Mouse (Mus musculus): Measurements from ENCODE around the gene Snta1. TPM values are rescaled to one million over a fixed set of nuclear protein-coding genes. Genes with fewer than 3 reads are reported as not detected.

The Snta1 gene
- polyA plus RNA-seq, 1 experiment from 2014 or later = 9.2 TPM

GRCm38 (mm10) chr2:154398267-154398666 is 9.6 kb downstream of the Snta1 start:
- no peaks in the 10 kb centered on the region for H3K9me3 ChIP-seq
- no peak overlapping the region for H3K9ac ChIP-seq
- H3K36me3 ChIP-seq = no peaks in the 10 kb centered on the region
- H3K4me3 ChIP-seq = no peak overlapping the region
- no peak overlapping the region for H3K27ac ChIP-seq
- no peak for ATAC-seq (ENCODE audit: insufficient number of reproducible peaks, insufficient read depth, low FRiP score, low TSS enrichment)
- H3K4me2 ChIP-seq (replicated peaks) = no peak overlapping the region
- peaks cover 7% of the 10 kb centered on the region for H3K4me1 ChIP-seq
- H3K27me3 ChIP-seq = no peaks in the 10 kb centered on the region
- WGBS = 82% methylated on average over 7 of the region's 7 CpGs

GRCm38 (mm10) chr2:154396529-154396928 is 11.4 kb downstream of the Snta1 start:
- no peaks in the 10 kb centered on the region for H3K9me3 ChIP-seq
- no peak overlapping the region for H3K4me2 ChIP-seq (replicated peaks)
- H3K9ac ChIP-seq = no peak overlapping the region
- no peaks in the 10 kb centered on the region for H3K27me3 ChIP-seq
- H3K4me3 ChIP-seq = no peak overlapping the region
- no peak overlapping the region for H3K27ac ChIP-seq
- no peaks in the 10 kb centered on the region for H3K4me1 ChIP-seq
- ATAC-seq (ENCODE audit: insufficient number of reproducible peaks, insufficient read depth, low FRiP score, low TSS enrichment) = no peak
- 76% methylated on average over 2 of the region's 2 CpGs for WGBS
- H3K36me3 ChIP-seq = no peaks in the 10 kb centered on the region

- Histone ChIP-seq H3K27me3 (no peaks in the 10 kb centered on the region), H3K36me3 (no peaks in the 10 kb centered on the region), H3K4me1 (no peaks in the 10 kb centered on the region), H3K4me2 (replicated peaks) (no peak overlapping the region), H3K4me3 (no peak overlapping the region), H3K9ac (no peak overlapping the region), H3K9me3 (no peaks in the 10 kb centered on the region), H3K27ac (no peak overlapping the region)
- 74% methylated on average over 3 of the region's 3 CpGs for WGBS
- no peak for ATAC-seq (ENCODE audit: insufficient number of reproducible peaks, insufficient read depth, low FRiP score, low TSS enrichment)
These were observed 13.3 kb downstream of the Snta1 start for GRCm38 (mm10) chr2:154394602-154395001.

- Histone ChIP-seq H3K27me3 (no peaks in the 10 kb centered on the region), H3K4me2 (replicated peaks) (no peak overlapping the region), H3K36me3 (no peaks in the 10 kb centered on the region), H3K9me3 (no peaks in the 10 kb centered on the region), H3K9ac (no peak overlapping the region), H3K27ac (no peak overlapping the region), H3K4me3 (no peak overlapping the region), H3K4me1 (no peaks in the 10 kb centered on the region)
- WGBS = 81% methylated on average over 11 of the region's 11 CpGs
- ATAC-seq (ENCODE audit: insufficient number of reproducible peaks, insufficient read depth, low FRiP score, low TSS enrichment) = peak; percentile 41; the same call in 1 of the 2 replicates
These were observed 17.5 kb downstream of the Snta1 start for GRCm38 (mm10) chr2:154390180-154390964.

DNA sequence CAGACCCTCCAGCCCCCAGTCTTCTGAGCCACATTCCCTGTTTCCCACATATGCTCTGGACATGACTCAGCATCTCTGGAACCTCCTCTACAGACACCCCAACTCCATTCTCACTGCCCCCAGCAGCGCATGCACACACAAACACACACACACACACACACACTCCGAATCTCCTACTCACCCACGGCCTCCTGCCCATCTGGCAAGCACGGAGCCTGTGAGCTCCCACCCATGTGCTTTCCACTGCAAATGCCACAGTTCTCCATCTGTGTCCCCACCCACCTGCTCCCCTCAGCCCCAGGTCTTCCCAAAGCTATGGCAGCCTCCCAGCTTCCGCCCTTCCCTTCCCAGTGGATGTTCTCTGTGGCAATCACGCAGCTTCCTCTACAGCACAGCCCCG is 28.8 kb downstream of the Snta1 start:
- Histone ChIP-seq H3K4me1 (no peaks in the 10 kb centered on the region), H3K9me3 (no peaks in the 10 kb centered on the region)
- 85% methylated on average over 7 of the region's 7 CpGs for WGBS

GRCm38 (mm10) chr2:154374807-154375601 is 32.9 kb downstream of the Snta1 start:
- no peak for ATAC-seq (ENCODE audit: insufficient number of reproducible peaks, insufficient read depth, low FRiP score, low TSS enrichment)
- no peak overlapping the region for H3K27ac ChIP-seq
- 73% methylated on average over 6 of the region's 6 CpGs for WGBS
- no peak overlapping the region for H3K4me2 ChIP-seq (replicated peaks)
- H3K4me3 ChIP-seq = no peak overlapping the region
- 0 out of 2 replicates have a peak, but pooled peaks cover 3% of the 10 kb centered on the region for H3K4me1 ChIP-seq
- no peaks in the 10 kb centered on the region for H3K9me3 ChIP-seq
- no peaks in the 10 kb centered on the region for H3K27me3 ChIP-seq
- no peak overlapping the region for H3K9ac ChIP-seq
- no peaks in the 10 kb centered on the region for H3K36me3 ChIP-seq

More for the DNA sequence above, 28.8 kb downstream of the Snta1 start:
- Histone ChIP-seq H3K36me3 (no peaks in the 10 kb centered on the region), H3K27ac (no peak overlapping the region), H3K9ac (no peak overlapping the region), H3K4me2 (replicated peaks) (no peak overlapping the region), H3K27me3 (no peaks in the 10 kb centered on the region), H3K4me3 (no peak overlapping the region)
- ATAC-seq (ENCODE audit: insufficient number of reproducible peaks, insufficient read depth, low FRiP score, low TSS enrichment) = no peak

GRCm38 (mm10) chr2:154373961-154374632 is 33.8 kb downstream of the Snta1 start:
- H3K27ac ChIP-seq = no peak overlapping the region

DNA sequence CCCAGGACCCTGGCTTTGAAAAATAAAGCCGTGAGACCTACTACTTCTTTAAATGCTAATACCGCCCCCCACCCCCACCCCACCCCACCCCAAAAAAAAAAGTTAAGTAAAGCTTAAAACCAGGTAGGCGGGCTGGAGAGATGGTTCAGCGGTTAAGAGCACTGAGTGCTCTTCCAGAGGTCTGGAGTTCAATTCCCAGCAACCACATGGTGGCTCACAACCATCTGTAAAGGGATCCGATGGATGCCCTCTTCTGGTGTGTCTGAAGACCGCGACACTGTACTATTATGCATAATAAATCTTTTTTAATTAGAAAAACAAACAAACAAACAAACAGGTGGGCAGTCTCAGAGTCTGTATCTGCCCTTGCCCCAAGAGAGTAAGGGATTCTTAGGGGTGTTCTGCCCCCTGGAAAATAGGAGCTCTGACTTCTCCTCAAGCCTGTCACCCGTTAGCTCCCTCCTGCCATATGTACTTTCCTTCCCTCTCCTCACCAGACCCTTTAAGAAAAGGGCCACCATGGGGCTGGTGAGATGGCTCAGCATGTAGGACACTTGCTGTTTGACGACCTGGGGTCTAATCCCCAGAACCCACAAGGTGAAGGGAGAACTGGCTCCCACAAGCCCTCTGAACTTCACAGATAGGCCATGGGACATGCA is 34.9 kb downstream of the Snta1 start, which contains the start of gene Cdk5rap1:
TSS of gene Cdk5rap1 (minus strand) at position 169 of the 659 bp plus-strand sequence.
- H3K27ac ChIP-seq = peak within 1 kb of the TSS; percentile 85
- peak within 1 kb of the TSS; percentile 88 for H3K9ac ChIP-seq
- H3K4me3 ChIP-seq = peak within 1 kb of the TSS; percentile 87
- no peak for ATAC-seq (ENCODE audit: insufficient number of reproducible peaks, insufficient read depth, low FRiP score, low TSS enrichment)
- peak within 1 kb of the TSS; percentile 59 for H3K4me2 ChIP-seq (replicated peaks)
- no peaks in the 10 kb centered on the region for H3K9me3 ChIP-seq
- 12% methylated on average over 9 of the region's 9 CpGs for WGBS
- no peaks in the 10 kb centered on the region for H3K27me3 ChIP-seq
- H3K36me3 ChIP-seq = no peaks in the 10 kb centered on the region
- H3K4me1 ChIP-seq = 0 out of 2 replicates have a peak, but pooled peaks cover 3% of the 10 kb centered on the region

More at GRCm38 (mm10) chr2:154373961-154374632, 33.8 kb downstream of the Snta1 start:
- Histone ChIP-seq H3K4me2 (replicated peaks) (no peak overlapping the region), H3K4me1 (0 out of 2 replicates have a peak, but pooled peaks cover 3% of the 10 kb centered on the region), H3K9ac (no peak overlapping the region), H3K9me3 (no peaks in the 10 kb centered on the region), H3K36me3 (no peaks in the 10 kb centered on the region), H3K4me3 (no peak overlapping the region), H3K27me3 (no peaks in the 10 kb centered on the region)
- WGBS = 58% methylated on average over 6 of the region's 6 CpGs
- ATAC-seq (ENCODE audit: insufficient number of reproducible peaks, insufficient read depth, low FRiP score, low TSS enrichment) = no peak

- under 1% methylated on average over 42 of the region's 42 CpGs for WGBS
These were observed 35.6 kb downstream of the Snta1 start for GRCm38 (mm10) chr2:154372151-154372829.

DNA sequence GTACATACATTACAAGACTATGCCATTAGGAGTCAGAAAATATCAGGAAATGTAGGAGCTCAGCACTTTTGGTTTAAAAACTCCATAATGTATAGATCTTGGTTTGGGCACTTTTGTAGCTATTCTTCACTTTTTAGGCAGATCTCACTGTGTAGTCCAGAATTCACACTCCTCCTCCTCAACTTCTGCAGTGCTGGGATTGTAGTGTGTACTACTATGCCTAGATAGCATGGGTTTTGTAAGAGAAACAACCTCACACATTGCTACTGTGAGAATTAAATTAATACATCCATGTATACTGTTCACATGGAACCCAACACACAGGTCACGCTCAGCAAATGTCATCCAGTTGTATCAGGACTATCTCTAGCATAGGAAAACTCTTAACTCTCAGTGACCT is 40.4 kb downstream of the Snta1 start:
- Histone ChIP-seq H3K27ac (no peak overlapping the region), H3K9ac (no peak overlapping the region), H3K4me1 (no peaks in the 10 kb centered on the region), H3K9me3 (no peaks in the 10 kb centered on the region), H3K27me3 (no peaks in the 10 kb centered on the region), H3K36me3 (peaks cover 33% of the 10 kb centered on the region), H3K4me3 (no peak overlapping the region), H3K4me2 (replicated peaks) (no peak overlapping the region)
- WGBS = 95% methylated on average over 1 of the region's 1 CpGs
- no peak for ATAC-seq (ENCODE audit: insufficient number of reproducible peaks, insufficient read depth, low FRiP score, low TSS enrichment)

More at GRCm38 (mm10) chr2:154372151-154372829, 35.6 kb downstream of the Snta1 start:
- peak overlapping the region; percentile 85 for H3K27ac ChIP-seq
- H3K27me3 ChIP-seq = no peaks in the 10 kb centered on the region
- peak overlapping the region; percentile 87 for H3K4me3 ChIP-seq
- 0 out of 2 replicates have a peak, but pooled peaks cover under 1% of the 10 kb centered on the region for H3K36me3 ChIP-seq
- H3K4me2 ChIP-seq (replicated peaks) = peak overlapping the region; percentile 59
- peak; percentile 80 for ATAC-seq (ENCODE audit: insufficient number of reproducible peaks, insufficient read depth, low FRiP score, low TSS enrichment)
- H3K4me1 ChIP-seq = 0 out of 2 replicates have a peak, but pooled peaks cover 3% of the 10 kb centered on the region
- H3K9ac ChIP-seq = peak overlapping the region; percentile 88
- no peaks in the 10 kb centered on the region for H3K9me3 ChIP-seq
